Mouse (Mus musculus) liver, embryonic 16.5 days (tissue): ENCODE measurements around the gene Mpzl1. TPM values are rescaled to one million over a fixed set of nuclear protein-coding genes. Genes with fewer than 3 reads are reported as not detected.

Source experiments
- ATAC-seq: fragments of 200-750 bp; cut with Nextera tagmentation; 2 replicates; pipeline ENCODE4 v1.8.0; 2017; ENCODE audit warnings: low read depth, mild to moderate bottlenecking, moderate number of reproducible peaks, moderate library complexity
- H3K27ac ChIP-seq: fragments of 300-500 bp; sonication (generic); 2 replicates; pipeline ENCODE4 v1.5.1; 2014; ENCODE audit warnings: mild to moderate bottlenecking, low read length
- H3K27me3 ChIP-seq: fragments of 300-500 bp; sonication (generic); 2 replicates; pipeline ENCODE4 v1.6.1; 2014; ENCODE audit warnings: low read depth, low read length, mixed read lengths; ENCODE audit not compliant: control insufficient read depth, insufficient read depth
- H3K36me3 ChIP-seq: fragments of 300-500 bp; sonication (generic); 2 replicates; pipeline ENCODE4 v1.6.1; 2014; ENCODE audit warnings: mild to moderate bottlenecking; ENCODE audit not compliant: control insufficient read depth, insufficient read depth
- H3K4me1 ChIP-seq: fragments of 300-500 bp; sonication (generic); 2 replicates; pipeline ENCODE4 v1.6.1; 2014; ENCODE audit warnings: low read depth, low read length, mixed read lengths; ENCODE audit not compliant: control insufficient read depth
- H3K4me2 ChIP-seq: fragments of 300-500 bp; sonication (generic); 2 replicates; pipeline ENCODE4 v1.6.1; 2014; ENCODE audit warnings: low read depth, low read length, mixed read lengths
- H3K4me3 ChIP-seq: fragments of 300-500 bp; sonication (generic); 2 replicates; pipeline ENCODE4 v1.5.1; 2014; ENCODE audit warnings: low read depth, mild to moderate bottlenecking, low read length
- H3K9ac ChIP-seq: fragments of 300-500 bp; sonication (generic); 2 replicates; pipeline ENCODE4 v1.6.1; 2014; ENCODE audit warnings: low read depth, low read length
- H3K9me3 ChIP-seq: fragments of 300-500 bp; sonication (generic); replicated peaks from 2 replicates; pipeline ENCODE4 v1.6.1; 2016; ENCODE audit warnings: low read length; ENCODE audit not compliant: control insufficient read depth
- WGBS: fragments of 180-500 bp; shearing (Covaris S2); extraction: QIAGEN DNeasy Blood & Tissue Kit; methylation state at CpG from one replicate; pipeline ENCODE4 v1.1.7; 2014; ENCODE audit not compliant: insufficient replicate concordance; 5-methylcytosine and 5-hydroxymethylcytosine counted together
- polyA plus RNA-seq: library from polyadenylated mRNA; unstranded; fragments of >200 nt; fragmentation: Nextera tagmentation; extraction: Ambion mirVana; gene quantifications from 2 replicates; pipeline ENCODE4 v1.2.1, GENCODE M21; 2015

The Mpzl1 gene
- polyA plus RNA-seq, 1 experiment from 2014 or later, result 21.9 TPM

GRCm38 (mm10) chr1:165631136-165631535 lies 3.2 kb downstream of the Mpzl1 start:
- H3K4me3 ChIP-seq, result no peak overlapping the region
- H3K27me3 ChIP-seq, result peaks cover 6% of the 10 kb centered on the region; the same call in 1 of the 2 replicates
- no peak overlapping the region; the same call in 1 of the 2 replicates for H3K4me2 ChIP-seq
- H3K4me1 ChIP-seq, result peaks cover 40% of the 10 kb centered on the region
- no peak overlapping the region for H3K27ac ChIP-seq
- no peaks in the 10 kb centered on the region for H3K36me3 ChIP-seq
- no peak for ATAC-seq
- 57% methylated on average over 8 of the region's 8 CpGs for WGBS
- H3K9ac ChIP-seq, result no peak overlapping the region
- H3K9me3 ChIP-seq, result no peaks in the 10 kb centered on the region

DNA sequence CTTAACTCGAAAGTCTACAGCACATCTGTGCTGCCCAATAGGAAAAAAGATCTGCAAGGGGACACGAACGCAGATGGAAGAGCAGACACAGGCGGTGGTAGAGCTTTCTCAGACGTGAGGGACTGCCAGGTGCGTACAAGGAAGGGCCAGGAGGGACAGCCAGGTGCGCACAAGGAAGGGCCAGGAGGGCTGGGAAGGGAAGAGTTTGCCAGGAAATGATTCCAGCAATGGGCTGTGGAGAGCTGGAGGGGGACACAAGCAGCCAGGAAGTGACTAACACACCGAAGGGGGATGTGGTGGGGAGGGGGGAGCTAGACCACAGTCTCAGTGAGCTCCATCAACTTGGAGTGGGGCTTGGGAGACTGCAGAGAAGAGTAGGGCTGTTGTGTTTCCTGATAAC lies 4.4 kb downstream of the Mpzl1 start:
- no peak overlapping the region for H3K27ac ChIP-seq
- H3K27me3 ChIP-seq, result peaks cover 6% of the 10 kb centered on the region; the same call in 1 of the 2 replicates
- H3K4me3 ChIP-seq, result no peak overlapping the region
- no peaks in the 10 kb centered on the region for H3K9me3 ChIP-seq
- no peaks in the 10 kb centered on the region for H3K36me3 ChIP-seq
- no peak overlapping the region for H3K4me2 ChIP-seq
- no peak for ATAC-seq
- H3K9ac ChIP-seq, result no peak overlapping the region
- WGBS, result 19% methylated on average over 8 of the region's 8 CpGs
- peaks cover 37% of the 10 kb centered on the region for H3K4me1 ChIP-seq

GRCm38 (mm10) chr1:165628603-165629002 lies 5.7 kb downstream of the Mpzl1 start:
- Histone ChIP-seq H3K36me3 (no peaks in the 10 kb centered on the region), H3K9me3 (no peaks in the 10 kb centered on the region), H3K4me1 (peaks cover 27% of the 10 kb centered on the region), H3K9ac (no peak overlapping the region), H3K4me2 (no peak overlapping the region), H3K27me3 (peaks cover 2% of the 10 kb centered on the region; the same call in 1 of the 2 replicates), H3K27ac (no peak overlapping the region), H3K4me3 (no peak overlapping the region)
- peak; percentile 37; the same call in 1 of the 2 replicates for ATAC-seq
- WGBS, result 9% methylated on average over 1 of the region's 1 CpGs

GRCm38 (mm10) chr1:165625896-165626295 lies 8.4 kb downstream of the Mpzl1 start:
- no peaks in the 10 kb centered on the region for H3K9me3 ChIP-seq
- no peak for ATAC-seq
- no peak overlapping the region for H3K4me2 ChIP-seq
- H3K27ac ChIP-seq, result no peak overlapping the region
- peaks cover 17% of the 10 kb centered on the region for H3K4me1 ChIP-seq
- H3K36me3 ChIP-seq, result no peaks in the 10 kb centered on the region
- no peak overlapping the region for H3K9ac ChIP-seq
- H3K4me3 ChIP-seq, result no peak overlapping the region
- H3K27me3 ChIP-seq, result no peaks in the 10 kb centered on the region
- 71% methylated on average over 5 of the region's 5 CpGs for WGBS

DNA sequence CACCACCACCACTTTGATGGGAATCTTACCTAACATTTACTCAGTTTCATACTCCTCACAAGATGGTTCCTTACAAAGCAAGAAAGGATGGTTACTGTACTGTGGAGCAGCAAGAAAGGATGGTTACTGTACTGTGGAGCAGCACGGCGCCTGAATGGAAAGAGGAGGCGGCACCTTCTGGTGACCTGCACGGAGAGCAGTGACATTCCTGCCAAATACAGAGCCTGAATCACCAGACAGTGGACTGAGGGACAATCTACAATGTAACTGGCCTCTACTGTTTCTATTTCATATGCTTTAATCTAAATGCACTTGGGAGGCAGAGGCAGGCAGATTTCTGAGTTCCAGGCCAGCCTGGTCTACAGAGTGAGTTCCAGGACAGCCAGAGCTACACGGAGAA lies 9.3 kb downstream of the Mpzl1 start:
- no peak for ATAC-seq
- H3K4me1 ChIP-seq, result peaks cover 13% of the 10 kb centered on the region
- 61% methylated on average over 5 of the region's 5 CpGs for WGBS

GRCm38 (mm10) chr1:165618201-165618624 lies 16.1 kb downstream of the Mpzl1 start:
- Histone ChIP-seq H3K4me1 (peaks cover 11% of the 10 kb centered on the region), H3K9ac (no peak overlapping the region), H3K4me3 (no peak overlapping the region), H3K36me3 (no peaks in the 10 kb centered on the region), H3K27me3 (no peaks in the 10 kb centered on the region), H3K27ac (peak overlapping the region; percentile 43), H3K9me3 (no peaks in the 10 kb centered on the region), H3K4me2 (no peak overlapping the region)
- 55% methylated on average over 9 of the region's 9 CpGs for WGBS
- no peak for ATAC-seq

More for the DNA sequence above, 9.3 kb downstream of the Mpzl1 start:
- no peak overlapping the region for H3K4me2 ChIP-seq
- no peaks in the 10 kb centered on the region for H3K9me3 ChIP-seq
- H3K9ac ChIP-seq, result no peak overlapping the region
- no peaks in the 10 kb centered on the region for H3K36me3 ChIP-seq
- H3K27ac ChIP-seq, result no peak overlapping the region
- no peak overlapping the region for H3K4me3 ChIP-seq
- no peaks in the 10 kb centered on the region for H3K27me3 ChIP-seq

DNA sequence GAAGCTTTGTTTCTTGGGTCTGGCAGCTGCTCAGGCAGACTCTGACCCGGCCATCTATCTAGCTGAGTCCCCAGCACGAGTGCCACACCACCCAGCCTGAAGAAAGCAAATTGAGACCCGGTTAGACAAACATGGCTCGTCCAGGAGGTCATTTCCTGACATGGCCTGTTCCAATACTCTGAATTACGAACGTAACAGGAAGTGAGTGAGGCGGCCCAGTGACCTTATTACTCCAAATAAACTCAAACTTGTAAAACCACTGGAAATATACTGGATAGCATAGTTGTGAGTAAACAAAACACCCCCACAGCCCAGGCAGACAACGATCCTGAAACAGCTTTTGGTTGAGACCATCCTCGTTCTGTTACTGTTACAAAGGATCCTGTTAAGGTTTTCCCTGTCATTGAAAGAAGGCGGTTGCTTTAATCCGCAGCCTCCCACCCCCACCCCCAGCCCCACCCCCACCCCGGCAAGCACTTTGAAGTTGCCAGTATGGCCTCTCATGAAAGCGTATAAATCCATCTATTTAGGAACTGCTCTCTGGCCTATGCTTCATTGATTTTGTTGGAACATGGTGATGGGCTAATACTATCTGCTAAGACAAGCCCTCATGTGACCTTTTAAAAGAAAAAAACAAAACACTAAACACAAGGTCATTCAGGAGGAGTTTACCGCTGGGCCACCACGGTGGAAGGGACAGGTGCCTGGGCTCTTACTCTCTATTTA lies 17.0 kb downstream of the Mpzl1 start:
- peak; percentile 82 for ATAC-seq
- WGBS, result 29% methylated on average over 15 of the region's 15 CpGs
- H3K4me1 ChIP-seq, result peaks cover 11% of the 10 kb centered on the region
- H3K9me3 ChIP-seq, result no peaks in the 10 kb centered on the region
- H3K9ac ChIP-seq, result no peak overlapping the region
- H3K27ac ChIP-seq, result peak overlapping the region; percentile 43
- no peaks in the 10 kb centered on the region for H3K27me3 ChIP-seq
- no peaks in the 10 kb centered on the region for H3K36me3 ChIP-seq
- no peak overlapping the region for H3K4me3 ChIP-seq
- H3K4me2 ChIP-seq, result peak overlapping the region; percentile 1; the same call in 1 of the 2 replicates

DNA sequence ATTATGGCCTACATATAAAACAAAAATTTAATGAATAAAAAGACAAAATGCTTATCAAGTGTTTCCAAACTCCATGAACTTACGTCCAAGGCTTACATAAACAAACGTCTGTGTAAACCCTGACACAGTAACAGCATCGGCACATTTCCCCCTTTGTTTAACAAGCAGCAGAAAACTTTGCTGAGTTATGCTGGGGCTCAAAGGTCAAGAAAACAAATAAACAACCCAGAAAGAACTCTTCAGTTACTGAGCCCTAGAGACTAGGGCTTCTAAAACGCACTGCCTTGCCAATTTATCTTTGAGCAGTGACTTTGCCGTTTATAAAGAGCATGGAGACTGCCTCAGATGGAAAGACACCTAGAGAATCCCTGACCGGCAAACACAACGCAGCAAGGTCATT lies 17.7 kb downstream of the Mpzl1 start:
- no peaks in the 10 kb centered on the region for H3K9me3 ChIP-seq
- H3K36me3 ChIP-seq, result no peaks in the 10 kb centered on the region
- H3K27ac ChIP-seq, result peak overlapping the region; percentile 43
- peak; percentile 22; the same call in 1 of the 2 replicates for ATAC-seq
- H3K4me1 ChIP-seq, result peaks cover 11% of the 10 kb centered on the region
- H3K4me3 ChIP-seq, result no peak overlapping the region
- H3K9ac ChIP-seq, result no peak overlapping the region
- WGBS, result 37% methylated on average over 7 of the region's 7 CpGs
- peak overlapping the region; percentile 1; the same call in 1 of the 2 replicates for H3K4me2 ChIP-seq
- H3K27me3 ChIP-seq, result no peaks in the 10 kb centered on the region

DNA sequence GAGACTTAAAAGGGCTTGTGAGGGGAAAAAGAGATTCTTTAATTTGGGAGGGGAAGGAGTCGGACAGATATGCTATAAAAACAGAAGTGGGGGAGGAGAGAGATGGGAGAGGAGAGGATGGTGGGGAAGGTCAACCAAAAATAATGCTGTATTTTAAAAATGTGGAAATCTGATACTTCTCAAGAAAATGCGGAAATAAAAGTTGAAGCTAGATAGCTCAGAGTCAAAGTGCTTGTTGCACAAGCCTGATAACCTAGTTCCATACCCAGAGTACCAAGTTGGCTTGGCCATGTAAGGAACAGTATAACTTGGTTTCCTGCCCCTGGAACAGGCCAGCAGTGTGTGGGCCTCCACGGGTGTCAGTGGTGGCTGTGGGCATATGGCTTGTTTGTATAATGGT lies 19.5 kb downstream of the Mpzl1 start:
- Histone ChIP-seq H3K27ac (no peak overlapping the region), H3K4me2 (no peak overlapping the region), H3K4me1 (peaks cover 11% of the 10 kb centered on the region), H3K9me3 (no peaks in the 10 kb centered on the region), H3K36me3 (no peaks in the 10 kb centered on the region), H3K27me3 (no peaks in the 10 kb centered on the region), H3K9ac (no peak overlapping the region), H3K4me3 (no peak overlapping the region)
- WGBS, result 65% methylated on average over 3 of the region's 3 CpGs
- ATAC-seq, result no peak
